8 mouse cellular contexts compared by ENCODE assay signal in genomic region chr8:124677486-124677885, GRCm38 (mm10). TPM values are rescaled to one million over a fixed set of nuclear protein-coding genes. Genes with fewer than 3 reads are reported as not detected.
DNase-seq lines count a peak whose midpoint lies in the region; ATAC-seq lines count a peak whose summit lies in the region.

No protein-coding gene starts in this region.

- no peak overlapping the region for H3K9ac ChIP-seq in hindbrain, embryonic 12.5 days
- H3K9ac ChIP-seq in intestine, embryonic 14.5 days (ENCODE audit: low read length), result no peak overlapping the region

- DNase-seq in hindbrain, embryonic 10.5 days (ENCODE audit: low spot score), result peak; percentile 70
- peak; percentile 86 for DNase-seq in embryo, embryonic 10.5 days (ENCODE audit: low spot score)
- DNase-seq in gastrocnemius, postnatal 10 days, result peak; percentile 80
- DNase-seq in intestine, embryonic 14.5 days (ENCODE audit: low spot score), result peak; percentile 87
- peak; percentile 70 to 92 for DNase-seq in left cerebral cortex, adult 9 months (ENCODE audit: low spot score in 2 of 2)
- DNase-seq in midbrain, embryonic 10.5 days (ENCODE audit: low spot score), result peak; percentile 69
- DNase-seq in right cerebral cortex, postnatal 4 days, result peak; percentile 89

- ATAC-seq in hindbrain, embryonic 12.5 days (ENCODE audit: low FRiP score), result no peak
- peak; percentile 68; the same call in 1 of the 2 replicates for ATAC-seq in intestine, embryonic 14.5 days (replicated peaks; ENCODE audit: low FRiP score, low TSS enrichment, low read depth)

- H3K4me1 ChIP-seq in hindbrain, embryonic 10.5 days (replicated peaks), result no peaks in the 10 kb centered on the region
- H3K4me1 ChIP-seq in hindbrain, embryonic 12.5 days, result 0 out of 2 replicates have a peak, but pooled peaks cover 2% of the 10 kb centered on the region
- H3K4me1 ChIP-seq in intestine, embryonic 14.5 days (replicated peaks; ENCODE audit: control insufficient read depth, insufficient read depth, low read length), result no peaks in the 10 kb centered on the region
- peaks cover 16% of the 10 kb centered on the region for H3K4me1 ChIP-seq in midbrain, embryonic 10.5 days

- no peak overlapping the region for H3K4me3 ChIP-seq in hindbrain, embryonic 10.5 days
- no peak overlapping the region for H3K4me3 ChIP-seq in hindbrain, embryonic 12.5 days
- no peak overlapping the region for H3K4me3 ChIP-seq in intestine, embryonic 14.5 days (ENCODE audit: low read depth, low read length)
- H3K4me3 ChIP-seq in midbrain, embryonic 10.5 days, result no peak overlapping the region

- no peak overlapping the region for H3K4me2 ChIP-seq in hindbrain, embryonic 12.5 days (replicated peaks)
- no peak overlapping the region for H3K4me2 ChIP-seq in intestine, embryonic 14.5 days (ENCODE audit: low read length)

- no peaks in the 10 kb centered on the region for H3K9me3 ChIP-seq in hindbrain, embryonic 10.5 days
- H3K9me3 ChIP-seq in hindbrain, embryonic 12.5 days (replicated peaks), result no peaks in the 10 kb centered on the region
- H3K9me3 ChIP-seq in intestine, embryonic 14.5 days (ENCODE audit: control insufficient read depth, low read length), result no peaks in the 10 kb centered on the region
- H3K9me3 ChIP-seq in midbrain, embryonic 10.5 days (replicated peaks), result no peaks in the 10 kb centered on the region

- H3K27me3 ChIP-seq in hindbrain, embryonic 10.5 days (ENCODE audit: insufficient read depth, poor library complexity, severe bottlenecking), result no peaks in the 10 kb centered on the region
- H3K27me3 ChIP-seq in hindbrain, embryonic 12.5 days, result no peaks in the 10 kb centered on the region
- no peaks in the 10 kb centered on the region for H3K27me3 ChIP-seq in intestine, embryonic 14.5 days (replicated peaks; ENCODE audit: control insufficient read depth, insufficient read depth, low read length)
- no peaks in the 10 kb centered on the region for H3K27me3 ChIP-seq in midbrain, embryonic 10.5 days (ENCODE audit: low read depth, poor library complexity, severe bottlenecking)

- 57% methylated on average over 12 of the region's 12 CpGs for WGBS in hindbrain, embryonic 10.5 days
- WGBS in hindbrain, embryonic 12.5 days, result 55% methylated on average over 12 of the region's 12 CpGs
- WGBS in intestine, embryonic 14.5 days, result 48% methylated on average over 12 of the region's 12 CpGs
- WGBS in midbrain, embryonic 10.5 days, result 59% methylated on average over 12 of the region's 12 CpGs

- peaks cover 99% of the 10 kb centered on the region for H3K36me3 ChIP-seq in hindbrain, embryonic 10.5 days
- H3K36me3 ChIP-seq in hindbrain, embryonic 12.5 days, result peaks cover 77% of the 10 kb centered on the region
- H3K36me3 ChIP-seq in intestine, embryonic 14.5 days (ENCODE audit: control insufficient read depth, insufficient read depth, low read length), result peaks cover 73% of the 10 kb centered on the region
- H3K36me3 ChIP-seq in midbrain, embryonic 10.5 days, result peaks cover 96% of the 10 kb centered on the region

- H3K27ac ChIP-seq in hindbrain, embryonic 10.5 days, result peak overlapping the region; percentile 75
- no peak overlapping the region for H3K27ac ChIP-seq in hindbrain, embryonic 12.5 days
- H3K27ac ChIP-seq in intestine, embryonic 14.5 days (ENCODE audit: low read depth), result no peak overlapping the region
- peak overlapping the region; percentile 74 for H3K27ac ChIP-seq in midbrain, embryonic 10.5 days (replicated peaks)

RNA-seq across cellular contexts. Expression of gene 2310022B05Rik, which starts 14.3 kb away (rescaled TPM):
- polyA plus RNA-seq in hindbrain, embryonic 10.5 days (2016; fragmentation: Nextera tagmentation; extraction: Ambion mirVana), result 20.1 and 22.2 TPM in 2 replicates
- polyA plus RNA-seq in hindbrain, embryonic 12.5 days (2016; fragmentation: Nextera tagmentation; extraction: Ambion mirVana), result 26.6 and 31.2 TPM in 2 replicates
- 10 to 100 TPM; 31.7 to 42.0 TPM for total RNA-seq in gastrocnemius, postnatal 10 days (2021)
- polyA plus RNA-seq in intestine, embryonic 14.5 days (2014; fragmentation: Nextera tagmentation; extraction: Ambion mirVana), result 37.6 and 38.1 TPM in 2 replicates
- polyA plus RNA-seq in midbrain, embryonic 10.5 days (2016; fragmentation: Nextera tagmentation; extraction: Ambion mirVana), result 17.5 and 17.7 TPM in 2 replicates

RNA-seq across cellular contexts. Expression of gene Ttc13, which starts 44.3 kb away (rescaled TPM):
- polyA plus RNA-seq in hindbrain, embryonic 10.5 days (2016; fragmentation: Nextera tagmentation; extraction: Ambion mirVana), result 49.2 and 49.7 TPM in 2 replicates
- polyA plus RNA-seq in hindbrain, embryonic 12.5 days (2016; fragmentation: Nextera tagmentation; extraction: Ambion mirVana), result 61.4 and 62.2 TPM in 2 replicates
- total RNA-seq in gastrocnemius, postnatal 10 days (2021), result 10 to 100 TPM; 21.4 to 28.4 TPM
- polyA plus RNA-seq in intestine, embryonic 14.5 days (2014; fragmentation: Nextera tagmentation; extraction: Ambion mirVana), result 45.9 and 50.0 TPM in 2 replicates
- 53.3 and 56.0 TPM in 2 replicates for polyA plus RNA-seq in midbrain, embryonic 10.5 days (2016; fragmentation: Nextera tagmentation; extraction: Ambion mirVana)

RNA-seq across cellular contexts. Expression of gene Arv1, which starts 44.5 kb away (rescaled TPM):
- polyA plus RNA-seq in hindbrain, embryonic 10.5 days (2016; fragmentation: Nextera tagmentation; extraction: Ambion mirVana), result 34.3 and 38.1 TPM in 2 replicates
- polyA plus RNA-seq in hindbrain, embryonic 12.5 days (2016; fragmentation: Nextera tagmentation; extraction: Ambion mirVana), result 33.4 and 37.7 TPM in 2 replicates
- 1 to 10 TPM; 3.9 to 5.1 TPM for total RNA-seq in gastrocnemius, postnatal 10 days (2021)
- 24.1 and 25.7 TPM in 2 replicates for polyA plus RNA-seq in intestine, embryonic 14.5 days (2014; fragmentation: Nextera tagmentation; extraction: Ambion mirVana)
- 35.4 and 36.5 TPM in 2 replicates for polyA plus RNA-seq in midbrain, embryonic 10.5 days (2016; fragmentation: Nextera tagmentation; extraction: Ambion mirVana)

Comparison
In these comparisons a context has a peak if more than half of its experiments do, and no peak if none do; other contexts are left out.
1. H3K27ac ChIP-seq: peak in hindbrain, embryonic 10.5 days (single experiment) and midbrain, embryonic 10.5 days (single experiment); none in hindbrain, embryonic 12.5 days (single experiment) and intestine, embryonic 14.5 days (single experiment).
2. Peak in every context shown above with its lines, with median percentiles within 50 percentile points of each other: DNase-seq.